Mouse (Mus musculus) thymus, postnatal 4 days (tissue): Measurements from ENCODE around the gene Itga6.

Experiments
- DNase-seq: peaks from one replicate; pipeline ENCODE4 v3.0.0; 2021

The Itga6 gene

DNA sequence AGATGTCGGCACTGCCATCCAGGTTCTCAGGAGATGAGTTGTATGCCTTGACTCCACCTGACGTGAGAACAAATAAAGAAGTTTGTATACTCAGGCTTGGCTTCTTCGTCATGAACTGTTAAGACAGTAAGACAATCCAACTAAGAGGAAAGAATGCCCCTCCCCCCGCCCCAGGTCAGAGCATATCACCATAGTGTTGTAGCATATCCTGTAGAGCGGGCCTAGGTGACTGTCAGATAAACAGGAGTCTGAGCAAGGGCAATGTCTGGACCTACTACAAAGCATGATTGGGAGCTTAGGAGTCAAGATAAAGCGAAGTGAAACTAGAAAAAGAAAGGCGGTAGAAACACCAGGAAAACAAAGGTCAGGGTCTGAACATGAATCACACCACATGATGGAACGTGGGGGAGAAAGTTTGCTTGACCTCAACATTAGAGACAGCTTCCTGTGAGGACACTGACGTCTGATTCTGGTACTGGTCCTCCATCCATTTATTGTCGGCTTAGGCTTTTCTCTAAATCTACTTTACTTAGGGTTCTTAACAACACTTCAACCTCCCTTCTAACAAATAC, 64.0 kb downstream of the Itga6 start:
- peak; percentile 3 for DNase-seq

DNA sequence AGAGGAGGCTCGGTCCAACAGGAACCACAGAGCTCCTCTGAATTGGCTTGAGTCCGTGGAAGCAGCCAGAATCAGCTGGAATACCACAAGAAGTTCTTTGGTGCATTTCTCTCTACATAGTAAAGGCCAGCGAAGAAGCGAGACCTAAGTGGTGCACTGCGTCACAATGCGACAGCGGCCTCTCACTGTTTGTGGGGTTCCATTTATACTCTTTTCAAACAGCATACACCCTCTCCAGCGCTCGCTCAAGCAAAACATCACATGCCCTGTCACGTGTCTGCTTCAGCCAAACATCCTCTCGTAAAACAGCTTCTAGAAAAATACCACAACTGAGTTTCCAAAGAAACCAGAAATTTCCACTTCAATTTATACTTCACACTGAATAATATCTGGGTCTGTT, 64.6 kb downstream of the Itga6 start:
- DNase-seq: peak; percentile 12

DNA sequence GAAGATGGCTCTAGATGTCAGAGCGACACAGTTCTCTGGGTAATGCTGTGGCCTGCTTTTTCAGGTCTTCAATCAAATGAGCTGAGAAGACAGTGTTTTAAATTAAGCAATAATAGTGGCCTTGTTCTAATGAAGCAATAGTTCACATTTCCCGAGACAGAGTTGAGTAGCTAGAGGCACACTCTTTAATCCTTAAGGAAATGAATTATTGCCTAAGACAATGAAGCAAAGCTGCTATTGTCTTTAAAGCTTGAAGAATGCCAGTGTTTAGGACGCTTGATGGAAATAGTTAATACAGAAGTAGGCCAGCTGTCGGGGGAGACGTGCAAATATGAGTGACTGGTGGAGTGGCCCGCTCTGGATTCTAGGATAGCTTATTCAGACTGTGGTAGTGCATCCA, 65.5 kb downstream of the Itga6 start:
- DNase-seq: no peak

DNA sequence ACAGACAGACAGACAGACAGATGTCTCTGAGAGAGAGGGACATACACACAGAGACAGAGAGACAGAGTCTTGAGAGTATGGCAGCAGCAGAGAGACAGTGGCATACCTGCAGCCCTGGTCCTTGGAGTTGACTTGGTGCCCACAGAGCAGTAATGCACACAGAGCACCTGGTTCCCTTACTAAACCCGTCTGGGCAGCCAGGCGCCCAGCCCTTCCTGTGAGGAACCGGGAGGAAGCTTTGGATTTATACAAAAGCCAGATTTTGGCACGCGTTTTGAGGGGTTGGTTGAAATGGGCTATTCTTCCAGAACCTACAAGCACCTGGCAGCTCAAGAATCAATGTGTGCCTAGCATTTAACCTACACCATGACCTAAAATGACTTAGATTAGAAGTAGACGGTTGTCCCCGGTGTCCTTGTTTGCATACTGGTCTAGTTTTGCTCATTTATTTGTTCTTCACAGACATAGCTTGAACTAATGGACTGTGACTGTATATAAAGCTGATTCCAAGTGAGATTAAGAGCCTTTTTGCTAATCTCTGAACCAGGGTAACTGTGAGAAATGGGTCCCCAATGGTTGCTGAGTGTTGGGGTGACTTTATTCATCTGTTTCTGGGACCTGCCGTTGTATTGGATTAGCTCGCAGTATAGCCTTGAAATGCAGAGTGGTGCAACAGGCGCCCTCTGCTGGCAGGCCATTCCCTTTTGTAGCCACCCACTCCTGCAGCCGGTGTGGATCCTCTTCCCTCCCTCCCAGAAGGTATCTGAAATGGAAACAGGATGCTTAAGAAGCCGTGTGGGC, 67.0 kb downstream of the Itga6 start:
- peak; percentile 96 for DNase-seq

DNA sequence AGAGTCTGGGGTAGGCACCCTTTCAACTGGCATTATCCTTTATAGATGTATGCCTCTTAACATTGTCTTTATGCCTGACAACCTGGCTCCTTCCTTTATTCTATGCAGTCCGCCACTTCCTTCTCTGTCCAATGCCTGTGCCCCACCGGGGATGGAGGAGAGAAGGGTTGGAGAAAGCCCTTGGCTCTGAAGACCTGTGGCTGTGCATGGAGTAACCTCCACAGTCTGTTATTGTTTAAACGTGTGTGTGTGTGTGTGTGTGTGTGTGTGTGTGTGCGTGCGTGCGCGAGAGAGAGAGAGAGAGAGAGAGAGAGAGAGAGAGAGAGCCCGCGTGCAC, 67.6 kb downstream of the Itga6 start:
- DNase-seq: no peak

DNA sequence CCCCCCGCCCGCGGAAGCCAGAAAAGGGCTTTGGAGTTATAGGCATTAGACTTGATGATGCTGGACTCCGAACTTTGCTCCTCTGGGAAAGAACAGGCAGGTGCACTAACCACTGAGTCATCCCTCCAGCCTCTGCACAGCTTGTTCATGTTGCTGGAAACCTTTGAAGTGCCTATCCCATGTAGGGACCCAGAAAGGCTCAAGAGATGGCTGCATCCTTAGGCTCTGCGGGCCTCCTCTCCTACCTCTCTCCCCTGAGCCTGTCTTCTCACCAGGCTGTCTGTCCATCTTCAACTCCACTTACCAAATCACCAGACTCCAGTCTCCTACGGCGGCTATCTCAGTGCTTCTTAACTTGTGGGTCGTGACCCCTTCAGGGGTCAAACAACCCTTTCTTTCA, 68.0 kb downstream of the Itga6 start:
- DNase-seq: peak; percentile 69

DNA sequence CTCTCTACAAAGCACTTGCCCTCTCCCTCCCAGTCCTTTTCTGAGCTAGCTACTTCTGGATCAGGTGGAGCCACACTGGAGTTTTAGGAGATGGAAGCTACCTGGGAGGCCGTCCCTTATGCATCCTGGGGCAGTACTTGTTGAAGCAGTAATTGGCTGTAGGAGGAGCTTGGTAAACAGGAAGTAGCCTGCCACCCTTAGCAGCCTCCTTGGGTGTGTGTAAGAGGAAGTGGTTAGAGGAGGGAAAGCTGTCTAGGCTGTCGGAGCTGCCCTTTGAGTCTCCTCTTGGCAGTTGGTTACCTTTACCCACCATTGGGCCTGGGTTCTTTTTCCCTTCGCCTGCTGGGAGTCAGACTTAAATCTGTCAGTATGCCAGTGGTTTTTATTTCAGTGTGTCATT, 68.6 kb downstream of the Itga6 start:
- peak; percentile 79 for DNase-seq

DNA sequence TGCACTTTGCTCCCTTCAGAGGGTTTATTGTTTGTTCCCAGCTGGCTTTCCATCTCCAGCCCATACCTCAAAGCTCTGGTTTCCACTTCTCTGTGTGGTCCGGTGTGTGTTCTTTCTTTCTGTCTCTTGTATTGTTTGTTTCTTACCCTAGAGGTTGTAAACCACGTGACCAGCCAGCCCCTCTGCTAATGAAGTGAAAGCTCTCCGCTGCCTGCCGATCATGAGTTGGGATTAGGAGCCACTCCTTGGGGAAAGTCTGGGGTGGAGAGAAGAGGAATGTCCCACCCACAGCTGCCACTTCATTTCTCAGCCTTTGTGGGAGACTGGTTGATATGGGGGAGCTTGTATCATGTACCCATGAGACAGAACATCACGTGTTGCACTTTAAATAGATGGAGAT, 69.9 kb downstream of the Itga6 start:
- DNase-seq: peak; percentile 51

DNA sequence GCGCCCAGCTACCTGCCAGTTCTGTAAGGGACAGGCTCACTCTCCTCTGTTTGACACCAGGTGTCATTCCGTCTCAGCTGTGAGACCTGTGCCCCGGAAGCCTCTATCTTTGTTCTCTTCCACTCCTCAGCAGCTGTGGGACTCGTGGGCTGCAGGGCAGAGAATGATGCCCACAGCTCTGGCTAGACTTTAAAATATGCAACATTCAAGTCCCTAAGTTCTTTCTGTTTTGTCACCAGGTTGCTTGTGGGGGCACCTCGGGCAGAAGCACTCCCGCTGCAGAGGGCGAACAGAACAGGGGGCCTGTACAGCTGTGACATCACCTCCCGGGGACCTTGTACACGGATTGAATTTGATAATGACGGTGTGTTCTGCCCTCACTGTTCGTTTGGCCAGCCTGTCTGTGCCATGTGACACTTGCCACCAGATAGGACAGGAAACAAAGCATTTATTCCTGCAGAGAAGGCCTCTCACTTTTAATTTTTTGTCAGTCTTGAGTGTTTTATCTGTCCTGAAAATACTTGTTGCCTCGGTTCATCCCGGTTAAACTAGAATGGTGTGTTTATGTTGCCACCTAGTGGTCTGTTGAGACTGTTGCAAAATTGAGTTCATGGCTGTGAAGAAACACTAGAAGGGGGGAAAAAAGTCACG, 71.1 kb downstream of the Itga6 start:
- DNase-seq: peak; percentile 67

DNA sequence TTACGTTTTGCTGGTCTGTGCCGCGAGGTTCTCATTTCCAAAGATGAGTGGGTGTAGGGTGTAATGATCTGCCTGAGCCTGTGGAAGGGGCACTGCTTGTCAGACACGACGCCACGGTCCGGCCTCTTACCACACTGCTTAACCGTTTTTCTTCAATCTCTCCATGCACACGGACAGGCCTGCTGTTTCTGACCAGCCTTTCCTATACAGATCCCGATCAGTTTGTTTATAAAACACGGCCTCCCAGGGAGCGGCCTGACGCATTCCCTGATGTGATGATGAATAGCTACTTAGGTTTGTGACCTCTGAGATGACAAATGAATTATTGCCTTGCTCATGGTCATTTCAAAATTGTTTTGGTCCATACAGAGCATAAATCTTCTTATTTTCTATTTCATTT, 78.7 kb downstream of the Itga6 start:
- DNase-seq: no peak

DNA sequence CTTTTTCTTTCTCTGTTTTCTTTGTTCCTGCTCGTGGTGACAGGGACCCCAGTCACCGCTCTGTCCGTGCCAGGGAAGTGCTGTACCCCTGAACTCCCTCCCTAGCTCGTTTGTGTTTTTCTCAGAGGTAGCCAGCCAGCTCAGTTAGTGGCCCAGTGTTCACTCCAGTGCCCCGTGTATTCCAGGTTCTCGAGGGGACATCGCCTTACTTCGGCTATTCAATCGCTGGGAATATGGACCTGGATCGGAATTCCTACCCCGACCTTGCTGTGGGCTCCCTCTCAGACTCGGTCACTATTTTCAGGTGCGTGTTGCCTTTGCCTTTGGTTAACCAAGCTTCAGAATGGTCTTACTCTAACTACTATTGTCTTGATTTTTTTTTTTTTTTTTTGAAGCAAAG, 82.3 kb downstream of the Itga6 start:
- DNase-seq: no peak

DNA sequence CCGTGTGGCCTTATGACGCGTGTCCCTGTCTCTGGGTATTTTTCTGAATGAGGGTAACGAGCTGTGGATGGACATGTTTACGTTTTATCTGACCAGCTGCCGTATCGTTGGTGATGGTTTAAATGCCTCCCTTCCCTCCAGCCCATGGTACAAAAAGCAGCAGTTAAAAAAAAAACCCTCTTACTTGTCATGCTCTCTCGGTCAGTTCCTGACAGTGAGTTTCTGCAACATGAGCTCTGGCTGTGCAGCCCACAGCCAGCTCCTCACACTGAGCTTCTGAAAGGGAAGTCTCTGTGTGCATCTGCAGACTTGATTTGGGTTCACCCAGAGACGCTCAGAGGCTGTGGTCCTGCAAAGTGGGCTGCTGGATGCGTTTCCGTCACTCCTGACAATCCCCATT, 83.5 kb downstream of the Itga6 start:
- no peak for DNase-seq

DNA sequence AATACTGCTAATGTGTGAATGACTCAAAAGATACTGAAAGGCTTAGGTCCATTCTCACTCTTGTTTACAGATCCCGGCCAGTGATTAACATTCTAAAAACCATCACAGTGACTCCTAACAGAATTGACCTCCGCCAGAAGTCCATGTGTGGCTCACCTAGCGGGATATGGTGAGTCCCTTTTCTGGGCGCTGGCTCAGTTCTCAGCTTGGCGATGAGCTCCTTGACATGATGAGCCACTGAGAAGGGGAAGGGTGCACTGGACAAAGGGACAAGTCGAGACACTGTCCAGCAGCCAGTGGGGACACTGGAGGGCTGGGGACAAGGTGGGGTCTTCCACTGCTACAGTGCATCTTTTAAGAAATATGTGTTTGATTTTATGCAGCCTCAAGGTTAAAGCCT, 88.2 kb downstream of the Itga6 start:
- DNase-seq: no peak

DNA sequence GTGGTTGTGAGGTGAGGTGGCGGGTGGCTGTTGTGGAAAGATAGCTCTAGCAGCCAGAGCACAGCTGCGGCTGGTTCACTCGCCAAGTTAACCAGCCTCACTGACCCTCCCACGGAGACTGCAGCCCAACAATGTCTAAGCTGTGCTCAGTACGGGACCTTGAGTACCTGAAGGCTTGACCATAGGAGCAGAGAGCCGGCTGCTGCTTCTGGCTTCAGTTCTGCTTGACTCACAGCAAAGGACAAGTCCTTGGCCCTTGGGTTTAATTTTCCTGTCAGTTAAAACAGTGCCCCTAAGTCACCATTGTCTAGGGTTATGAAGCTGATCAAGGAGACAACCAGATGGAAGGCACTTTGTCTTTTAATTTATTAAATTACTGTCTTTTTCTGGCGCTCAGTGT, 89.0 kb downstream of the Itga6 start:
- no peak for DNase-seq

DNA sequence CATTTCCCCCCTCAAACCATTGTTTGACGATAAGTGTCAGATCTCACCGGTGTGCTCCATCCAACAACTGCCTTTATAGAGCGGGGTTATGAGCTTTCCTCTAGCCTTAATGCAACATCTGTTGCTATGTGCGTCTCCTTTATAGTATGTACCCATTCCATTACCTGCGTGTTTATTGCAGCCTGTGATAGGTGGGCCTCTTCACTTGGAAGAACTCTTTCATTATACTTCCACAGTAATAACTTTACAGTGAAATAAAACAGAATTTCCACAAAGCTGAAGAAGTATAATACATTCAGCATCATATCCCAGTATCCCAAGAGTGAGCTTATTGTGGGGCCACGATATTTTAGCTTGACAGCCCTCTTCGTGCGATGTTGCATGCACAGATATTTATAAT, 90.1 kb downstream of the Itga6 start:
- DNase-seq: no peak

DNA sequence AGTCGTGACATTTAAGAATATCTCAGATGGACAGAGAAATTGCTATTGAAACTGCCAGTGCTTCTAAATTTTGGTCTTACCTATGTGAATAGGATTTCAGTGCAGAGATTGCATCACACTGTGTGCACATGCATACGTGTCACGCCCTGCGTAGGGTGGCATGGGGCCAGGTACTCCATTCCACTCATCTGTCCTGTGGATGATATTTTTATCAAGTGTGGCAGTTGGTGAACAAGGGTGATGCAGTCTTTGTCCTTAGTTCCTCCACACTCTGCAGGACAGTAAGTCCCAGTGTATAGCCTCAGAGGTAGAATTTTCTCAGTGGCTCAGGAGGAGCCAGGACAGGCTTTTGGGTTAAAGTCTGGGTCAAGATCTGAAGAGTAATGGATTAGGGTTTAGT, 90.8 kb downstream of the Itga6 start:
- DNase-seq: no peak

DNA sequence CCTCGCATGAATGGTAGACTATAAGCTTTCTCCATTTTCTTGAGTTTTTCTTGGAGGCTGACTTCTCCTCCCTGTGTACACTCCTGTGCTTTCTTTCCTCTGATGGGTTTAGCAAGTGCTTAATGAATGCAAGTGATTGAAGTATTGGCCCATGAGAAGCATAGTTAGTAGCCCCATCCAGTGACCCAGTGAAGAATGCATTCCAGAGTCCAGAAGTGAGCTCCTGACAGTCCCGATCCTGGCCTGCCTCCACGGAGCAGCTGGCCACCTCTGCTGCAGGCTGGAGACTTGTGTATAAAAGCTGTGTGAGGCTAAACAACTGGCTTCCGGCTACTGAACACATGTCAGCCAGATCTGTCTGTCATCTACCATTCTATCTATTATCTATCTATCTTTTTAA, 91.8 kb downstream of the Itga6 start:
- no peak for DNase-seq

DNA sequence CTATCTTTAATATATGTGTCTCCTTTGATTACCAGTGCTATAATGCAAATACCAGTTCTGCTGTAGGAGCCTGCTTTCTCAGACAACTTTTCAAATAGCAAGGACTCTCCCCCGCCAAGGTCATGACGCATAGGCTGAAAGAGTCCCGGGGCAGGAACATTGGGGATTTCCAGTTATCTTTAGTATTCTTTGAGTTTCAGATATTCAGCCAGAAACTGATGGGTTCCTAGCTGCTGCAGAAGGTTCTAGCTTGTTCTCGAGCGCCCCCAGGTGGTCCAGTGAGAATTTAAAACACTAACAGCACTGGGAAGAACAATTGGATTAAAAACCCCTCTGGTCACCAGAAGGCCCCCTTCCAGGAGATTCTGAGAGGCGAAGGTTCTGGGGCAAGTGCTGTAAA, 92.4 kb downstream of the Itga6 start:
- peak; percentile 89 for DNase-seq

DNA sequence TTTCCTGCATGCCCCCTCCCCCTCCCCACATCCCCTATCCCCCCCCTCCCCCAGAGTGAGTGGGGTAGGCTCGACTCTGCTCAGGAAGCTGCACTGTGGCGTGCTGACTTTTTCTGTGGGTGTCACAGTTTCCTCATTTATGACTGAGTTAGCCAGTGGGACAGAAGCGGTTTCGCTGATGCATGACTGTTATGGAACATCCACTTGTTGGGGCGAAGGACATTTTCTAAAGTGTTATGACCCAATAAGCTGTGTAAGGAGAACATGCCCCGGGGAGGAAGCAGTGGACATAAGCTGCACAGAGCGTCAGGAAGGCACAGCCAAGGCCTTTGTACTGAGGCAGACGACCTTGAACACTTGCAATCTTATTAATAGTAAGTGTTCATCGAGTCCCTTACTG, 97.9 kb downstream of the Itga6 start:
- peak; percentile 28 for DNase-seq

DNA sequence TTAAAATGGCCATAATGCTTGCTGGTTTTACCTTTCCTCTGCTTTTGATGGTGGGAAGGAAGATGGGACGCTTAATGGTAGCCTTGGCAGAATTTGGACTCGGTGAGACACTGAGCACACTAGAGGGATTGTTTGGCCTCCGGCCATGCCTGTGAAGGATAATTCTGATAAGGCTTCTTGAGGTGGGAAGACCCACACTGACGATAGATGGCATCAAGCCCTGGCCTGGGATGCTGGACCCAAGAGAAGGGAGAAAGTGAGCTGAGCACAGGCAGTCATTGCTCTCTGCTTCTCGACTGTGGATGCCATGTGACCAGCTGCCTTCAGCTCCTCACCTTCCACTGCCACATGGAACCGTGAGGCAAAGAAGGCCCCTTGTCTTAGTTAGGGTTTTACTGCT, 99.5 kb downstream of the Itga6 start:
- DNase-seq: no peak

DNA sequence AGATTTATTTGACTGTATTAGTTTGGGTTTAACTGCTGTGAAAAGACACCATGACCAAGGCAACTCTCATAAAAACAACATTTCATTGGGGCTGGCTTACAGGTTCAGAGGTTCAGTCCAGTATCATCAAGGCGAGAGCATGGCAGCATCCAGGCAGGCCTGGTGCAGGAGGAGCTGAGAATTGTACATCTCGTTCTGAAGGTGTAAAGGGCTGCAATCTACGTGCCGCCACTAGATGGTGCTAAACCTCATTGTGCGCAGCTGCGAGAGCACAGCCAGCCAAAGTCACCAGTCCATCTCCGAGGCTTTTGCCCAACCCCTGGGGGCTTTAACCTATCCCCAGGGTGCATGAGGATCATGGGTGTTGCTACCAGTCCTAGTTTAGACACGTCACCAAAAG, 106.7 kb downstream of the Itga6 start:
- DNase-seq: peak; percentile 70

DNA sequence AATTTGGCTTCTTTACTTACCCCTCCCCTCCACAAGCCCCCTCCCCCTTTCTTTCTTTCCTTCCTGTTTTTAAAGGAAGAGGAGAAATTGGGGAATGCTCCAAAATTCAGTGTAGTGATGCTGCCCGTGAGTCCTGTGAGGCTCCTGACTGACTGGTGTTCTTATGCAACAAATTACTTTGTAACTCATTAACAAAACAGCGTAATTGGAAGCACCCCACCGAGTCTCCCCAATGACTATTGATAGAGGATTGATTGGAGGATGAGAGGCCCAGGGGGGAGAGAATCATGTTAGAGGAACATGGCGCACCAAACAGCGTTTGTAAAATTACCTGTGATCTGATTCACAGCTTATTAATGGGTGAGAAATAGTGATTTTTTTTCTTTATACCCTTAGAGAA, 109.7 kb downstream of the Itga6 start:
- DNase-seq: no peak

DNA sequence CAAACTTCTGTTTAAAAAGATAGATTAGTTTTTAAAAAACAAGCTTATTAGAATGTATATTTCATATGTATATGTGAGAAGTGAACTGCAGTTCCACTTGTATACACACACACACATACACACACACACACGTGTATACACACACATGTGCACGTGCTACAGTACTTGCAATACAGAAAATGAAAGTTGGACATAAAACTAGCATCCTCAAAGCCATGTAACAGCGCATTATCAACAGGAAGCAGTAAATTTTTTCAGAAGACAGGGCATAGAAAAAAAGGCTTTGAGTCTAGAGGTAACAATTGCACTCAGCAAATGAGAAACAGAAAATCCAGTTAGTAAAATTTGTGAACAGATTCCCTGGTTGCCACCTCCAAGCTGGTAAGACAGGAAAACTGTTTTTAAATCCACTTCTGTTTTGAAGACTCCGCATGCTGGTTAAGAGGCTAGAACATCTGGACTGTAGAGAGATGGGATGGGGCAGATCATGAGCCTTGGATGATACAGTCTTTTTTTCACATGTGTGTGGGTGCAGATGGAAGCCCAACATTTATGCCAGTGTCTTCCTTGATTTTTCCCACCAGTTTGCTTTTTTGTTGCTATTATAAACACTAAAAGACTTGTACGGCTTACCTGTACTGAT, 118.2 kb downstream of the Itga6 start:
- DNase-seq: no peak

DNA sequence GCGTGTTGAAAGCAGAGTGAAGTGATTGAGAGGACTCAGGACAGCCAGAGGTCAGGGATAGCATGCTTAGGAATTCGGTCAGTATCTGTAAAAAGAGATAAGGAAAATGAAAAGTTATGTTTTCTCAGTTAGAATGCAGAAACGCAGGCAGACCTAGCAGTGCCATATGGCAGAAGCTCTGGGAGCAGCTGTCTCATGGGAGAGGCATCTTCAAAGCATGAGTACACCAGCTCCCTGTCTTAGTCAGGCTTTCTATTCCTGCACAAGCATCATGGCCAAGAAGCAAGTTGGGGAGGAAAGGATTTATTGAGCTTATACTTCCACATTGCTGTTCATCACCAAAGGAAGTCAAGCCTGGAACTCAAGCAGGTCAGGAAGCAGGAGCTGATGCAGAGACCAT, 119.6 kb downstream of the Itga6 start:
- no peak for DNase-seq
